Mouse (Mus musculus) erythroblast, embryonic 14.5 days (primary cell): ENCODE measurements around the gene Mapk10.

Source experiments
- GATA1 ChIP-seq: IDR thresholded peaks from 2 replicates; pipeline ENCODE4 v1.6.1; 2012; ENCODE audit warnings: low read length, inconsistent platforms, mixed read lengths
- TAL1 ChIP-seq: IDR thresholded peaks from 3 replicates; pipeline ENCODE4 v1.6.1; 2012; ENCODE audit warnings: low read length, inconsistent platforms, mixed read lengths

GRCm38 (mm10) chr5:103119618-103120017, 91.5 kb downstream of the Mapk10 start:
- TF ChIP-seq GATA1 (no peak), TAL1 (no peak)
